Mouse (Mus musculus) neural tube, embryonic 11.5 days (tissue): ENCODE results near the gene 4933416C03Rik. TPM values are rescaled to one million over a fixed set of nuclear protein-coding genes. Genes with fewer than 3 reads are reported as not detected.

Source experiments
- polyA plus RNA-seq: library from polyadenylated mRNA; unstranded; fragments of >200 nt; fragmentation: Nextera tagmentation; extraction: Ambion mirVana; gene quantifications from 2 replicates; pipeline ENCODE4 v1.2.1, GENCODE M21; 2014

4933416C03Rik gene
- polyA plus RNA-seq, 1 experiment from 2014 or later = not detected

Other genes starting within 250 kb of the 4933416C03Rik start
- 12.3 and 14.6 TPM in 2 replicates for gene Ptprr, start 95.7 kb downstream of the 4933416C03Rik start, polyA plus RNA-seq
- 2.4 and 2.9 TPM in 2 replicates for gene Ptprb, start 161.6 kb upstream of the 4933416C03Rik start, polyA plus RNA-seq